Mouse (Mus musculus): Measurements from ENCODE around the gene Olfr92.

Olfr92 gene

GRCm38 (mm10) chr17:37063063-37063462, 56.8 kb downstream of the Olfr92 start:
- in situ Hi-C loops (cut with MboI, MseI): no loop called here

GRCm38 (mm10) chr17:37062101-37062641, 57.7 kb downstream of the Olfr92 start:
- in situ Hi-C loops (cut with MboI, MseI): no loop called here

GRCm38 (mm10) chr17:37061435-37061834, 58.5 kb downstream of the Olfr92 start:
- in situ Hi-C loops (cut with MboI, MseI): no loop called here
